Mouse (Mus musculus): ENCODE results near the gene Zfp429. TPM values are rescaled to one million over a fixed set of nuclear protein-coding genes. Genes with fewer than 3 reads are reported as not detected.
A peak's percentile ranks its signal among the peaks of the same experiment; 100 is the strongest.
"Not testable (repeated sequence)": the region's sequence is repeated elsewhere in the genome, so short reads cannot be mapped to it uniquely, and the experiment has no call there.

Gene Zfp429
- total RNA-seq (2014; rRNA removed) (1.7 and 2.5 TPM in 2 replicates), polyA plus RNA-seq (2015; fragmentation: Nextera tagmentation; extraction: Ambion mirVana) (0.89 and 1.1 TPM in 2 replicates)

DNA sequence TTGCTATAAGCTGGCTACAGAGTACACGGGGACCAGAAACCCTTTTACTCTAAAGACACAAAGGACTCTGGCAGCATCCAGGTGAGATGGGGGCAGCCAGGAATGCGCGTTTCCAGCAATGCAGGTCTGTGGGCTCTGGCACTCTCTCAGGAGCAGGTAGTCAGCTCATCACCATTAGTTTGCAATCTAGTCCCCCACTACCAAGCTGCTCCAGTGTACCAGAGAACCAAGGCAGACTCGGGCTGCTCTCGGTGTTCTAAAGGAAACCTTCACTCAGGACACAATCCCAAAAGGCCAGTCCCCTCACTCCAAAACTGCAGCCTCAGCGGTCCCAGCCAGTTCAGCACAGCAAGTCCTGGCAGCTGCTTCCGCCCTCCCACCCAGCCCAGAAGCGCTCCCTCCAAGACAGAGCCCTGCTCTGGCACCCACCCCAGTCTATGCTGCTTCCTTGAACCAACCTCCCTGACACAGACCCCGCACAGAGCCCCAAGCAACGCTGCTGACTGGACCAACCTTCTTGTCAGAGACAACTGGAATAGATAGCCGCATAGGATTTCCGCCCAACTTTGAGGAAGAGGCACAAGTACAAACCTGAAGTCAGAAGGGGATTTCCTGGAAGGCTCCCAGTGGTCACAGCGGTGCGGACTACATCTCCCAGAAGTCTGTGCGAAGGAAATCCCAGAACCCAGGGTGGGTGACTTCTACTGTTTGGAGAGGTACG lies at the start of gene Zfp429:
Gene Zfp429, minus strand, starts transcription at position 637 of the 721 bp plus-strand sequence.
- H3K4me2 ChIP-seq (ENCODE audit: low read depth, low read length, poor library complexity, severe bottlenecking), result peak within 1 kb of the TSS; percentile 61
- peak within 1 kb of the TSS; percentile 30 for H3K9ac ChIP-seq (replicated peaks; ENCODE audit: low read length, poor library complexity, severe bottlenecking)
- not testable (repeated sequence) for H3K27me3 ChIP-seq (ENCODE audit: insufficient read depth, low read length); H3K36me3 ChIP-seq (ENCODE audit: insufficient read depth, low read length); H3K27ac ChIP-seq (ENCODE audit: low read depth, low read length); H3K4me1 ChIP-seq (ENCODE audit: insufficient read depth, low read length); H3K9me3 ChIP-seq (ENCODE audit: low read length)
- peak; percentile 75 for DNase-seq (ENCODE audit: low spot score)
- peak; percentile 91 for ATAC-seq (ENCODE audit: low FRiP score)
- WGBS, result 5% methylated on average over 14 of the region's 16 CpGs
- peak within 1 kb of the TSS; percentile 56 for H3K4me3 ChIP-seq (ENCODE audit: low read depth, low read length)

DNA sequence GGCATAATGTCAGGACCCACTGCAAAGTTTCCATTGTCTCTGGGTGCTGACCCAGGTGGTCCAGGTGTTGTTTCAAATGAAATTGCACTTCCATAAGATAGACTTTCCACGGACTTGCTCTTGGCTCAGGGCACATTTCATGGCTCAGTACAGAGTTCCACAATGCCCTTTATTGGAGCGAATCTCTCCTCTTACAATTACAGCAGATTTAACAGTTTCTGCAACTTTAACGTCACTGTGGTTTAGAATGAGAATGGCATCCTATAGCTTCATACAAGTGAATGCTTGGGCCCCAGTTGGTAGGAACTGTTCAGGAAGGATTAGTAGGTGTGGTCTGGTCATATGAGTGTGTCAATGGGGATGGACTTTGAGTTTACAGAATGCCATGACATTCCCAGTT lies 37.5 kb upstream of the Zfp429 start:
- H3K4me3 ChIP-seq (ENCODE audit: low read depth, low read length); H3K9me3 ChIP-seq (ENCODE audit: low read length); H3K9ac ChIP-seq (replicated peaks; ENCODE audit: low read length, poor library complexity, severe bottlenecking); H3K4me2 ChIP-seq (ENCODE audit: low read depth, low read length, poor library complexity, severe bottlenecking); H3K27ac ChIP-seq (ENCODE audit: low read depth, low read length); H3K27me3 ChIP-seq (ENCODE audit: insufficient read depth, low read length); DNase-seq (ENCODE audit: low spot score); H3K36me3 ChIP-seq (ENCODE audit: insufficient read depth, low read length); H3K4me1 ChIP-seq (ENCODE audit: insufficient read depth, low read length); ATAC-seq (ENCODE audit: low FRiP score): not testable (repeated sequence)
- WGBS, result no CpG with 5 or more reads among the region's 3 CpGs

DNA sequence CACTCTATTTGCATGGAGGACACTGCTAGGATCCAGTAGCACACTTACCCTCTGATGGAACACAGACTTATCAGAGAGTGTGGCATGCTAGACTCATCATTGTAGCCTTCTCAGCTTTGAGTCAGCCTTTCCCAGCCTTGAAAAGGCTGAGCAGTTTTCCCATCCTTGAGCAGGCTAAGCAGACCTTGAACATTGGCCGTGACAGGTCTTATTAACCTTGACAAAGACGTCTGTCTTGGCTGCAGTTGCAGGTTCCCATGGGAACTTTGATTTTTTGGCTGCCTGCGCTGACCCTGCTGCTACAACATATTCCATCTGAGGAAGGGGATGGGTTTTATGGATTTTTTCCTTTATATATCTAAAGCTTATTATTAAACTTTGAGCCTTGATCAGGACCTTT lies 28.5 kb upstream of the Zfp429 start:
- H3K9me3 ChIP-seq (ENCODE audit: low read length), result no peaks in the 10 kb centered on the region
- H3K4me1 ChIP-seq (ENCODE audit: insufficient read depth, low read length), result no peaks in the 10 kb centered on the region
- H3K36me3 ChIP-seq (ENCODE audit: insufficient read depth, low read length), result no peaks in the 10 kb centered on the region
- no peak overlapping the region for H3K4me2 ChIP-seq (ENCODE audit: low read depth, low read length, poor library complexity, severe bottlenecking)
- no peak overlapping the region for H3K4me3 ChIP-seq (ENCODE audit: low read depth, low read length)
- no peak for TF ChIP-seq CTCF (IDR thresholded peaks at IDR 0.05)
- H3K9ac ChIP-seq (replicated peaks; ENCODE audit: low read length, poor library complexity, severe bottlenecking), result no peak overlapping the region
- WGBS, result 53% methylated on average over 3 of the region's 3 CpGs
- H3K27ac ChIP-seq (ENCODE audit: low read depth, low read length), result no peak overlapping the region
- DNase-seq (ENCODE audit: low spot score) (no peak), ATAC-seq (ENCODE audit: low FRiP score) (no peak)
- no peaks in the 10 kb centered on the region for H3K27me3 ChIP-seq (ENCODE audit: insufficient read depth, low read length)

DNA sequence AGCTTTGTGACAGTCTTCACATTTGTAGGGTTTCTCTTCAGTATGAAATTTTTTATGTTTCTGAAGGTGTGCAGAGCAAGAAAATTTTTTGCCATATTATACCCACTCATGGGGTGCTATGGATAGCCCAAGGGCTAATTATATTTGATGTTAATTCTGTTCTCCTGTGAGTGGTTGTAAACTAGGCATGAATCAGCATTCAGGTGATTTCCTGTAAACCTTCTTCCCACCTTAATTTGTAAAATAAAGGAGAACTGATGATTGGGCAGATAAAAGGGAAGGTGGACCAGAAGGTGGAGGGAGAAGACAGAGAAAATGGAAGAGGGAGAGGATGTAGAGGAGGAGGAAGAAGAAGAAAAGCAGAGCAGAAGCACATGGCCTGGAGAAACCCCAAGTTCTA lies 26.1 kb upstream of the Zfp429 start:
- H3K9ac ChIP-seq (replicated peaks; ENCODE audit: low read length, poor library complexity, severe bottlenecking); H3K36me3 ChIP-seq (ENCODE audit: insufficient read depth, low read length); H3K27ac ChIP-seq (ENCODE audit: low read depth, low read length); H3K27me3 ChIP-seq (ENCODE audit: insufficient read depth, low read length); H3K4me1 ChIP-seq (ENCODE audit: insufficient read depth, low read length); H3K4me2 ChIP-seq (ENCODE audit: low read depth, low read length, poor library complexity, severe bottlenecking); DNase-seq (ENCODE audit: low spot score); H3K9me3 ChIP-seq (ENCODE audit: low read length); ATAC-seq (ENCODE audit: low FRiP score); H3K4me3 ChIP-seq (ENCODE audit: low read depth, low read length): not testable (repeated sequence)

DNA sequence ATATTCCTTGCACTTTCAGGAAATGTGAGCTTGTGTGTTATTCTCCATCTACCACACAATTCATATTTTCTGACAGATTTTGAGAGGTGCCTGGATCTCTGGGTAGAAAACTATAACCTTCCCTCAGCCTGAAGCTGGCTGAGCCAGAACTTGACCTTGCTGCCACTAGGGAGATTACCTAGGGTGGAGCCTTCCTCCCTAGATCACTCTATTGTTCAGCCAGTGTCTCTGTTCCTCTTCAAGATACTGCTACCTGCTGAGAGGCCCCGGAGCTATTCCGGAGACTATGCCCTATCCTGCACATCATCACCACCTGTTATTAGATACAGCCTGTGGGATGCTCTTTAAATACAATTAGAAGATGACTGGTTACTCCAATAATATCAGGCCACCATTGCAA lies 22.9 kb upstream of the Zfp429 start:
- not testable (repeated sequence) for H3K27ac ChIP-seq (ENCODE audit: low read depth, low read length); H3K27me3 ChIP-seq (ENCODE audit: insufficient read depth, low read length); H3K4me1 ChIP-seq (ENCODE audit: insufficient read depth, low read length); DNase-seq (ENCODE audit: low spot score); H3K9ac ChIP-seq (replicated peaks; ENCODE audit: low read length, poor library complexity, severe bottlenecking); ATAC-seq (ENCODE audit: low FRiP score); H3K4me3 ChIP-seq (ENCODE audit: low read depth, low read length); H3K36me3 ChIP-seq (ENCODE audit: insufficient read depth, low read length); H3K4me2 ChIP-seq (ENCODE audit: low read depth, low read length, poor library complexity, severe bottlenecking); H3K9me3 ChIP-seq (ENCODE audit: low read length)
- WGBS, result 66% methylated on average over 2 of the region's 2 CpGs

DNA sequence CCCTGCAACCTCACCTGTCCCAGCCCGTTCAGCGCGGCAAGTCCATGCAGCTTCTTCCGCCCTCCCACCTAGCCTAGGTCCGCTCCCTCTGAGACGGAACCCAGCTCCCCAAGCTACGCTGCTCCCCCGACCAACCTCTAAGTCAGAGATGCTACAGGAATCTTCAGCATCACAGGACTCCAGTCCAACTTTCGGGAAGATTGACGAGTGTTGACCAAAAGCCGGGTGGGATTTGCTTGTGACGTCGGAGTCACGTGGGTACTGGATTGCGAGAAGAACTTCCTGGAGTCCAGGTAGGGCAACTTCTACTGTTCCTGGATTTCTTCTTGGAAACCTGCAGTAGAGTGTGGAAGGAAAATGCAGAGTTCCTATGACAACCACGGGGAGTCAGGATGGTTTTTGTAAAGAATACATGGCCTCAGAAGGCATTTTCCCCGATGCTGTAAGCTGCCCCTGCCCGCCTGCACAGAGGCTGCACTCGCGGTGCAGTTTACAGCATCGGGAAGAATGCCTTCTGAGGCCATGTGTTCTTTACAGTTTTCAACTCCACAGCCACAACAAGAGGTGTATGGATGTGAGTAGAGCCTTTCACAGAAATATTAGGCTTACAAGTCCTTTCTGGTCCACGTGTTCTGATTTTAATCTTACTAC lies 21.7 kb upstream of the Zfp429 start, which contains the start of gene Zfp459:
Gene Zfp459, minus strand, starts transcription at position 212 of the 651 bp plus-strand sequence.
- peak; percentile 8; the same call in 1 of the 2 replicates for TF ChIP-seq CTCF (IDR thresholded peaks at IDR 0.05)
- H3K4me1 ChIP-seq (ENCODE audit: insufficient read depth, low read length), result no peaks in the 10 kb centered on the region
- no peaks in the 10 kb centered on the region for H3K27me3 ChIP-seq (ENCODE audit: insufficient read depth, low read length)
- peak within 1 kb of the TSS; percentile 57 for H3K4me3 ChIP-seq (ENCODE audit: low read depth, low read length)
- no peak within 1 kb of the TSS for H3K27ac ChIP-seq (ENCODE audit: low read depth, low read length)
- H3K4me2 ChIP-seq (ENCODE audit: low read depth, low read length, poor library complexity, severe bottlenecking), result peak within 1 kb of the TSS; percentile 86
- ATAC-seq (ENCODE audit: low FRiP score) (peak; percentile 84), DNase-seq (ENCODE audit: low spot score) (peak; percentile 44)
- 2% methylated on average over 22 of the region's 22 CpGs for WGBS
- no peaks in the 10 kb centered on the region for H3K9me3 ChIP-seq (ENCODE audit: low read length)
- peak within 1 kb of the TSS; percentile 33; the same call in 1 of the 2 replicates for H3K9ac ChIP-seq (replicated peaks; ENCODE audit: low read length, poor library complexity, severe bottlenecking)
- no peaks in the 10 kb centered on the region for H3K36me3 ChIP-seq (ENCODE audit: insufficient read depth, low read length)

Measured in midbrain, postnatal 0 days (tissue).